Mouse (Mus musculus): ENCODE data around the gene Man1b1.

DNA sequence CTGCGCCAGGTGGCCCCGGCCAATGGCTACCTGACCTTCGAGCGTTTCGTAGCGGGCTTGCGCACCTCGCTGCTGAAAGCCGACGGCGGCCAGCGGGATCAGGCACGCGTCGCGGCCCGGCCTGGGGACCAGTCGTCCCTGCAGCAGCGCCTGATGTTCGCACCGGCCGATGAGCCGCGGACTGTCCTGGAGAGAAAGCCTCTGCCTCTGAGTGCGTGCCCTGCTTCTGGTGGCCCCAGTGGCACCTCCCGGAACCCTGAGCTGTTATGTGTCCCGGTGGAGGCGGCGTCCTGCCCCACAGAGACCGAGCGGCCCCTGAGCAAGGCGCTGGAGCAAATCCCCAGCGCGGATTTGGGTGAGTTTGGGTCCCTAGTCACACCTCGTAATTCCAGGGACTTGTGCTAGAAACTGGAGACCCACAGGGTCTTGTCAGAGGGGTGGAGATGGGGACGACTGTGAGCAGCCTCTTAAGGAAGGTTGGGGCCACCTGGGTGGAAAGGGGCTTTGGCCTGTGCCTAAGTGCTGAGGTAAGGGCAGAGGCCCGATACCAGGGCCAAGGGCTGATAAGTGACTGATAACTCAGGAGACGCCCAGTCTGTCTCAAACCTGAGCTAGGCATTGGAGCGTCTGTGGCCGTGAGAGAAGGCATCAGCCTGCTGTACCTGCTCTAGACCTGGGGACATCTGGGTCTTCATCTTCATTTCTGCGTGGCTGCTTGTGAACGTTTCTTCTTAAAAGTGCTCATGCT lies 40.7 kb downstream of the Man1b1 start:
- TF ChIP-seq CTCF (IDR thresholded peaks at IDR 0.05; ENCODE audit: low read depth) (no peak), EP300 (IDR thresholded peaks at IDR 0.05; ENCODE audit: low read depth) (no peak)

All from liver, postnatal 0 days (tissue).